In the genomic region with DNA sequence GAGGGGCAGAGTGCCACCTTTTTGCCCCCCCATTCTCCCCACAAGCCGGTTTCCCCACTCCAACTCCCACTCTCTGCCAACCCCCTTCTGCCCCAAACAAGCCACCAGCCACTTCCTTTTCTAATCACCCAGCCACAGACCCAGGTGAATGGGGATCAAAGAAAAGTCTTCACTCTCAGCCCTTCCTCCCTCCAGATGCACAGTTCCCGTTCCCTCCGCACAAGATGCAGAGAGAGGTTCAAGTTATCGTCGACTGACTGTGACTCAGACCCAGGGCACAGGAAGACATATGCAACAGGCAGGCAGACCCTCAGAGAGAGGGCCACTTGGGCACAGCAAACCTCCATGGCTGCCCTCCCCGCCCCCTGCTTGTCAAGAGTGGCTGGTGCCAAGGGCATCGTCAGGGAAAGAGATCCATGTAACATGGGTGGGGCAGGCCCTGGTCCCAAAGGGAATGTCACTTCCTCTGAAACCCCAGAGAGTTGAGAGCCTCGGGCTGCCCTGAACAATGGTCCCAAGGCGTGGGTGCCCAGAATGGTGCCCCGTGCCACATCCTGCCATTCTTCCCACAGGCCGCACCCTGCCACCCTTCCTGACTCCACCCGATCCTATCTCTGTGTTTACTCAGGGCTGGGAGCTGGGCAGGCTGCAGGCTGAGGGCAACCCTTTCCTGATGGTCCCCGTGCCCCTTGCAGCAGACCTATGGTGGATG, we compare ENCODE assay signal across 19 mouse cellular contexts. TPM values are rescaled to one million over a fixed set of nuclear protein-coding genes. Genes with fewer than 3 reads are reported as not detected.
DNase-seq lines count a peak whose midpoint lies in the region; ATAC-seq lines count a peak whose summit lies in the region.
"Had no signal": no experiment of that assay in that cellular context is flagged by ENCODE, and none has a peak within 500 bp of the region (broad histone marks: within the 10 kb centered on the region; RNA-seq: fewer than 3 reads in every experiment).

No protein-coding gene starts in this region.

- no peaks in the 10 kb centered on the region for H3K36me3 ChIP-seq in hindbrain, embryonic 13.5 days
- H3K36me3 ChIP-seq in hindbrain, embryonic 16.5 days (ENCODE audit: control insufficient read depth, insufficient read depth, low read length), result no peaks in the 10 kb centered on the region

- H3K9me3 ChIP-seq in hindbrain, embryonic 13.5 days, result no peaks in the 10 kb centered on the region
- no peaks in the 10 kb centered on the region for H3K9me3 ChIP-seq in hindbrain, embryonic 16.5 days (ENCODE audit: control insufficient read depth, low read length)
- H3K9me3 ChIP-seq: forebrain, embryonic 13.5 days had no signal

- no peaks in the 10 kb centered on the region for H3K27me3 ChIP-seq in hindbrain, embryonic 13.5 days
- no peaks in the 10 kb centered on the region for H3K27me3 ChIP-seq in hindbrain, embryonic 16.5 days (replicated peaks; ENCODE audit: control insufficient read depth, insufficient read depth, low read length)

- no peak overlapping the region for H3K4me2 ChIP-seq in hindbrain, embryonic 13.5 days
- no peak overlapping the region for H3K4me2 ChIP-seq in hindbrain, embryonic 16.5 days (ENCODE audit: low read length)
- H3K4me2 ChIP-seq: forebrain, embryonic 13.5 days; midbrain, embryonic 11.5 days had no signal

- 0 out of 2 replicates have a peak overlapping the region, but pooled peaks have one; percentile 5 for H3K27ac ChIP-seq in hindbrain, embryonic 13.5 days
- no peak overlapping the region for H3K27ac ChIP-seq in hindbrain, embryonic 16.5 days (ENCODE audit: low read depth, low read length)
- H3K27ac ChIP-seq: forebrain, embryonic 13.5 days; liver, embryonic 14.5 days had no signal

- peaks cover 27% of the 10 kb centered on the region for H3K4me1 ChIP-seq in hindbrain, embryonic 13.5 days (replicated peaks)
- peaks cover 11% of the 10 kb centered on the region for H3K4me1 ChIP-seq in hindbrain, embryonic 16.5 days (ENCODE audit: control insufficient read depth, insufficient read depth, low read depth, low read length)

- WGBS in hindbrain, embryonic 13.5 days, result 77% methylated on average over 13 of the region's 13 CpGs
- 72% methylated on average over 13 of the region's 13 CpGs for WGBS in hindbrain, embryonic 16.5 days

- peak; percentile 84 to 89 for DNase-seq in lung, adult 18-20 months
- no peak for DNase-seq in layer of hippocampus, adult 9-11 months
- DNase-seq: cerebellum, adult 11-12 months; gastrocnemius, postnatal 10 days; heart, postnatal 36 days; kidney, postnatal 10 days; layer of hippocampus, postnatal 36 days; right cerebral cortex, postnatal 25 days had no signal

- no peak overlapping the region for H3K9ac ChIP-seq in hindbrain, embryonic 13.5 days
- no peak overlapping the region for H3K9ac ChIP-seq in hindbrain, embryonic 16.5 days (ENCODE audit: low read depth, low read length)
- H3K9ac ChIP-seq: forebrain, embryonic 13.5 days; liver, embryonic 14.5 days had no signal

- H3K4me3 ChIP-seq in hindbrain, embryonic 13.5 days, result no peak overlapping the region
- H3K4me3 ChIP-seq in hindbrain, embryonic 16.5 days (ENCODE audit: low read length), result no peak overlapping the region
- H3K4me3 ChIP-seq: forebrain, embryonic 13.5 days; myocyte had no signal

- ATAC-seq in hindbrain, embryonic 13.5 days (ENCODE audit: low FRiP score), result no peak
- no peak for ATAC-seq in hindbrain, embryonic 16.5 days
- peak; percentile 53 for ATAC-seq in common myeloid progenitor, adult 5-6 weeks (replicated peaks; ENCODE audit: low read depth, poor library complexity, severe bottlenecking)
- peak; percentile 39; the same call in 1 of the 2 replicates for ATAC-seq in megakaryocyte progenitor cell, adult 5-6 weeks (replicated peaks; ENCODE audit: poor library complexity)
- ATAC-seq in megakaryocyte, adult 5-6 weeks (ENCODE audit: poor library complexity, severe bottlenecking), result no peak
- ATAC-seq: activated CD4-positive, CD25-positive, alpha-beta regulatory T cell, adult 4 months; forebrain, embryonic 13.5 days had no signal

RNA-seq across cellular contexts. Expression of gene Sox13, which starts 24.0 kb away (rescaled TPM):
- 7.9 and 8.0 TPM in 2 replicates for polyA plus RNA-seq in hindbrain, embryonic 13.5 days (2015; fragmentation: Nextera tagmentation; extraction: Ambion mirVana)
- 2.9 and 5.1 TPM in 2 replicates for polyA plus RNA-seq in hindbrain, embryonic 16.5 days (2015; fragmentation: Nextera tagmentation; extraction: Ambion mirVana)
- total RNA-seq in common myeloid progenitor, adult 5-6 weeks (2017), result 0.49 and 3.1 TPM in 2 replicates
- total RNA-seq in megakaryocyte progenitor cell, adult 5-6 weeks (2015), result 3.5 and 3.8 TPM in 2 replicates
- total RNA-seq in megakaryocyte progenitor cell, adult 5-6 weeks (2017), result 0.98 and 2.2 TPM in 2 replicates
- 0.76 and 1.3 TPM in 2 replicates for total RNA-seq in megakaryocyte, adult 5-6 weeks (2015)
- 0.24 and 0.70 TPM in 2 replicates for total RNA-seq in megakaryocyte, adult 5-6 weeks (2017)
- polyA plus RNA-seq: activated CD4-positive, CD25-positive, alpha-beta regulatory T cell, adult 4 months had no signal

RNA-seq across cellular contexts. Expression of gene Etnk2, which starts 36.8 kb away (rescaled TPM):
- polyA plus RNA-seq in hindbrain, embryonic 13.5 days (2015; fragmentation: Nextera tagmentation; extraction: Ambion mirVana), result 9.9 and 10.3 TPM in 2 replicates
- polyA plus RNA-seq in hindbrain, embryonic 16.5 days (2015; fragmentation: Nextera tagmentation; extraction: Ambion mirVana), result 25.7 and 29.5 TPM in 2 replicates
- total RNA-seq in common myeloid progenitor, adult 5-6 weeks (2017), result not detected in 2 replicates
- total RNA-seq in megakaryocyte progenitor cell, adult 5-6 weeks (2015), result not detected in 2 replicates
- total RNA-seq in megakaryocyte progenitor cell, adult 5-6 weeks (2017), result not detected in 2 replicates
- total RNA-seq in megakaryocyte, adult 5-6 weeks (2015), result not detected in 2 replicates
- not detected in 2 replicates for total RNA-seq in megakaryocyte, adult 5-6 weeks (2017)

RNA-seq across cellular contexts. Expression of gene Ren1, which starts 49.9 kb away (rescaled TPM):
- 3.7 and 4.2 TPM in 2 replicates for polyA plus RNA-seq in hindbrain, embryonic 13.5 days (2015; fragmentation: Nextera tagmentation; extraction: Ambion mirVana)
- polyA plus RNA-seq in hindbrain, embryonic 16.5 days (2015; fragmentation: Nextera tagmentation; extraction: Ambion mirVana), result 6.6 and 7.8 TPM in 2 replicates
- not detected in 2 replicates for total RNA-seq in common myeloid progenitor, adult 5-6 weeks (2017)
- not detected in 2 replicates for total RNA-seq in megakaryocyte progenitor cell, adult 5-6 weeks (2015)
- not detected in 2 replicates for total RNA-seq in megakaryocyte progenitor cell, adult 5-6 weeks (2017)
- total RNA-seq in megakaryocyte, adult 5-6 weeks (2015), result not detected in 2 replicates
- not detected in 2 replicates for total RNA-seq in megakaryocyte, adult 5-6 weeks (2017)
- total RNA-seq: gastrocnemius, postnatal 10 days; layer of hippocampus, postnatal 36 days had no signal
- polyA plus RNA-seq: activated CD4-positive, CD25-positive, alpha-beta regulatory T cell, adult 4 months; forebrain, embryonic 13.5 days; limb, embryonic 11.5 days; midbrain, embryonic 11.5 days; myocyte had no signal

Comparison
In these comparisons a context has a peak if more than half of its experiments do, and no peak if none do; other contexts are left out.
1. ATAC-seq: peak in common myeloid progenitor, adult 5-6 weeks (single experiment) and megakaryocyte progenitor cell, adult 5-6 weeks (single experiment); none in hindbrain, embryonic 13.5 days (single experiment), hindbrain, embryonic 16.5 days (single experiment) and megakaryocyte, adult 5-6 weeks (single experiment).